Mouse (Mus musculus): ENCODE data around the gene Pink1.
A peak's percentile ranks its signal among the peaks of the same experiment; 100 is the strongest.

Pink1 gene

GRCm38 (mm10) chr4:138312105-138312504, 14.0 kb downstream of the Pink1 start:
- no peak for DNase-seq (ENCODE audit: low spot score)

DNA sequence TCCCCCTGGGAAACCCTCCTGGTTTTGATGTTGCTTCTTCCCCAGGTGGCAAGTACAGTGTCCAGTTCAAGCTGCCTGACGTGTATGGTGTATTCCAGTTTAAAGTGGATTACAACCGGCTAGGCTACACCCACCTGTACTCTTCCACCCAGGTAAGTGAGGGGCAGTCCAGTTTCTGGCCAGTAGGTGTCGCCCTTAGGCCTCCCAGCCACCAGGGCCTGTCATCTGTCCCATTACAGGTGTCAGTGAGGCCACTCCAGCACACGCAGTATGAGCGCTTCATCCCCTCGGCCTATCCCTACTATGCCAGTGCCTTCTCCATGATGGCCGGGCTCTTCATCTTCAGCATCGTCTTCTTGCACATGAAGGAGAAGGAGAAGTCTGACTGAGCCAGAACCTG, 14.5 kb downstream of the Pink1 start:
- peak; percentile 49 for DNase-seq (ENCODE audit: low spot score)

GRCm38 (mm10) chr4:138310311-138310910, 15.7 kb downstream of the Pink1 start:
- DNase-seq (ENCODE audit: low spot score), result no peak

GRCm38 (mm10) chr4:138307739-138308138, 18.4 kb downstream of the Pink1 start:
- DNase-seq (ENCODE audit: low spot score), result no peak

DNA sequence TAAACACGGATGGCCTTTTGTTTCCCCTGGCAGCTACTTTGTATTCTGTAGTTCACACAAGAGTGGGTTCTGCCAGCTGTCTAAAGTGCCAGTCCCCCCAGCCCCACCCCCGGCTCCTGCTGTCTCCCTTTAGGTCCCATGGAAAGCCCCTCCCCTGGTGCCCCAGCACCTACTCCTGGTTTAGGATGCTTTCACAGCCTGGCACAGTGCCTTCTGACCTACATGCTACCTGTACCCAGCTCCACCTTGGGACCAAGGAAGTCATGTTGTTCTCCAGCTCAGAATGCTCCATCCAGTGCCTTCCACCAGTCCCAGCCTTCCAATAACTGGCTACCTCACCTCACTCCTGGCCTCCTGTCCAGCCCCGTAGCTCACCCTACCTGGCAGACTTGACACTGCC, 19.1 kb downstream of the Pink1 start:
- no peak for DNase-seq (ENCODE audit: low spot score)

DNA sequence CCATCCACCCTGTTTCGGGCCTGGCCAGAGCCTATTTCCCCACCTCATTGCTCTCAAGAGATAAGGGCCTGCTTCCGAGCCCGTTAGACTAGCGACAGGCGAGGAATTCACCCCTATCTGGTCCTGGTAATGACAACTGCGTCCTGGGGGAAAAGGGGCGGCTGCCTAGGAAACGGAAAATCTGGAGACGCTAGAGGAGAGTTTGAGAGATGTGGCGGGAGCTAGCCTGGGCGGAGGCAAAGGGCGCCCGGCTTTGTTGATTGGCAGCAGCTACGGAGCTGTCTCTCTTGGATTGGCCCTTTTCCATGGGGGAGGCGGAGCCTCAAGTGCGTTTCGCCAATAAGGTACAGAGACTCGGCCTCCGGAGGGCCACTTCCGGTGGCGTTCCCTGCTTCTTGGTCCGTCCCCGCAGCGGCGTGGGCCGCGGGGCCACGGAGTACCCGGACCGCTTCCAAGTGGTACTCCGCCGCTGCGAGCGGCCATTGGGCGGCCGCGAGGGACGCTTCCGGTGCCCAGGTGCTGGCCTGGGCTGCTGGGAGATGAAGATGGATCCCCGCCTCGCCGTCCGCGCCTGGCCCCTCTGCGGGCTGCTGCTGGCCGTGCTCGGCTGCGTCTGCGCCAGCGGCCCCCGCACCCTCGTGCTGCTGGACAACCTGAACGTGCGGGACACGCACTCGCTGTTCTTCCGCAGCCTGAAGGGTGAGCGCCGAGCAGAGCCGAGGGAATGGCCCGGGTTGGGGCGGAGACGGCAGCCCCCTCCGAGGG, 21.6 kb downstream of the Pink1 start, which contains the start of gene Ddost:
TSS of gene Ddost (plus strand) at position 391 of the 765 bp plus-strand sequence.
- DNase-seq (ENCODE audit: low spot score), result peak; percentile 99

- DNase-seq (ENCODE audit: low spot score), result no peak
Measured at GRCm38 (mm10) chr4:138303742-138304141, 22.4 kb downstream of the Pink1 start.

- no peak for DNase-seq (ENCODE audit: low spot score)
Measured at GRCm38 (mm10) chr4:138303011-138303410, 23.1 kb downstream of the Pink1 start.

DNA sequence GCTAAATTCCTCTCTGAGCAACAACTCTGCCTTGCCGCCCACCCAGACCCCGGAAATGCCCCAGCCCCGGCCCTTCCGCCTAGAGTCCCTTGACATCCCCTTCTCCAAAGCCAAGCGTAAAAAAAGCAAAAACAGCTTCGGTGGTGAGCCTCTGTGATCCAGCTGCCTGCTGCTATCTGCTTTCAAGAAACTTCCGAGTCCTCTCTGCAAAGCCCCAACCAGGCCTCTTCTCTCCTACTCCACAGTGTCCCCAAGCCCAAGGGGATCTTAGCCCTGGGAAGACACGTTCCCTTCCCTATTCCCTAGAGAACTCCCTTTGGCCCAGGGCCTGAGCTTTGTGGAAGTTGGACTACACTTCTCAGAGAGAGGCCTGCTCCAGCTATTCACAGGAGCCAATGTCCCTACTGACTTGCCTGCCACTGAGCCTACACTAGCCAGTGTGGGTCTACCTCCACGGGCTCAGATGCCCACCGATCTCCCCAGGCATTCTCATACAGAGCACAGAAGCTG, 24.8 kb downstream of the Pink1 start:
- no peak for DNase-seq (ENCODE audit: low spot score)

DNA sequence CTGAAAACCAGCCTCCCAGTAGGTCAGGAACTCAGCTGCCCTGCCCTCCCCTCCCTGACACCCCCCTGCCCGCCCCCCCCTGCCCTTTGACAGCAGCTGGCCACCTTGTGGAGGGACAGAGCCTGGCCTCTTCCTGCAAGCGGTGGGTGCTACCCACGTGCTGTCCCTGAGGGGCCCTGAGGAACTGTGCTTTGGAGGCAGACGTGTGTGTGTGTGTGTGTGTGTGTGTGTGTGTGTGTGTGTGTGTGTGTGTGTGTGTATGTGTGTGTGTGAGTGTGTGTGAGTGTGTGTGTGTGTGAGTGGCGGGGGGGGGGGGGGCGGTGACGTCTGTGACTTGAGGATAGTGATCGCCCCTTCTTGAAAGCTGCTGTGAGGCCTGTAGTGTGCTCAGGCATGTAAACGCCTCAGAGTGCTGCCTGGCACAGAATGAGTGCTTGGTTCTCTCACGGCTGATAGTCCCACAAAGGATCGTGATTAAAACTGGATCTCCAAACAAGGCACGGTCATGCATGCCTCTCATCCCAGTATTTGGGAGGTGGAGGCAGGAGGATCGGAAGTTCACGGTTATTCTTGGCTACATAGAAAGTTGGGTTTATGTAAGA, 32.1 kb downstream of the Pink1 start:
- DNase-seq (ENCODE audit: low spot score), result no peak

- peak; percentile 5 for DNase-seq (ENCODE audit: low spot score)
Measured at GRCm38 (mm10) chr4:138293261-138293948, 32.7 kb downstream of the Pink1 start.

DNA sequence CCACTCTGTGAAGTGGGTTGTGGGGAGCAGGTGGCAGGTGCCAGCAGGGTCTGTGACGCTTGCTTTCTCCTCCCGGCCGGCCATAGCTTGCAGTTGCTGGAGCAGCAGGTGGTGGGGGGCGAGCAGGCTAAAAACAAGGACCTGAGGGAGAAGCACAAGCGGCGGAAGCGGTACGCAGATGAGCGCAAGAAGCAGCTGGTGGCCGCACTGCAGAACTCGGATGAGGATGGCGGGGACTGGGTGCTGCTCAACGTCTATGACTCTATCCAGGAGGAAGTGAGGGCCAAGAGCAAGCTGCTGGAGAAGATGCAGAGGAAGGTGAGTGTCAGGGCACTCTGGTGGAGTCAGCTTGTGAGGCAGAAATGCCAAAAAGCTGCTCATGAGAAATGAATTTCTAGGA, 34.1 kb downstream of the Pink1 start:
- DNase-seq (ENCODE audit: low spot score), result no peak

DNA sequence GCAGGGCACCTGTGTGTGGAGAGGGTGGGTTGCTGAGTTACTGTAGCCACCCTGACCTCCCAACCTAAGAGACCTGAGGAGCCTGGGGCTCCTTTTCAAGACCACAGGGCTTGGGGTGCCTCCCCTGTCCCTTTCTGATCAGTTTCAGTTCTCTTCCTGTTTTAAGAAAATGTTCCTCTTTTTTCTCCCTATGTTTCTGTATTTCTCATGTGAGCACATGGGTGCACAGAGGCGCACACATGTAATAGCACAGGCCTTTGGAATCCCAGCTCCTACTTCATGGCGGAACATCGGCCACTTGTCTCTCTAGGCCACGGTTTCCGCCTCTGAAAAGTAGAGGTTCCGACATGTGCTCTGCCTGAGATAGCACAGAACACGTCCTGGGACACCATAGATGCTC, 37.4 kb downstream of the Pink1 start:
- DNase-seq (ENCODE audit: low spot score), result no peak

DNA sequence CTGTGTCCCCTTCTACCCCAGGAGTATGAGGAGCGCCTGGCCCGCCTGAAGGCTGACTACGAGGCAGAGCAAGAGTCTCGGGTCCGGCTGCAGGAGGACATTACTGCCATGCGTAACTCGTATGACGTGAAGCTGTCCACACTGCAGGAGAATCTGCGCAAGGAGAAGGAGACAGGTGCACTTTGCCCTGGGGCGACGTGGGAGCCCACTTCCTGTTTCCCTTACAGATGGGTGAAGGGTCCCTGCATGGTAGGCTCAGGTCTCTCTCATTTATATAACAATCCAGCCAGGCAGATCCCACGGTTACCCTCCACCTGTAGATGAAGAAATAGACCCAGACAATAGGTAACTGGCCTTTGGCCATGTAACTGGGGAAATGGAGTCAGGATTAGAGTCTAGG, 39.7 kb downstream of the Pink1 start:
- no peak for DNase-seq (ENCODE audit: low spot score)

DNA sequence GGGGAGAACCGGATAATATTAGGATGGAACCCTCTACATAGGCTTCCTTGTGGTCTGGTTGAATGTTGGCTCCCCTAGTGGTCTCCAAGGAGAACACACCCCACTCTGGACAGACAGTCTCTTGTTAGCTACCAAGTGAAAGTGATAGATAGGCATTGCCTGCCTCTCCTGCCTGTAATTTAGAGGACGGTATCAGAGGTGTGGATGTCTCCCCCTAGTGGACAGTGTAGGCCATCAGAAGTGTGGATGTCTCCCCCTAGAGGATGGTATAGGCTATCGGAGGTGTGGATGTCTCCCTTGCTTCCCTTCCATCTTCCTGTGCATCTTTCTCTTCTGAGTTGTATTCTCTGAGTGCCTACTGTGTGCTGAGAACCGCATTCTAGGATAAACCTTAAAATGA, 43.3 kb downstream of the Pink1 start:
- DNase-seq (ENCODE audit: low spot score), result peak; percentile 91

GRCm38 (mm10) chr4:138278346-138278745, 47.8 kb downstream of the Pink1 start:
- DNase-seq (ENCODE audit: low spot score), result no peak

- DNase-seq (ENCODE audit: low spot score), result no peak
Measured at GRCm38 (mm10) chr4:138272011-138272997, 53.8 kb downstream of the Pink1 start.

DNA sequence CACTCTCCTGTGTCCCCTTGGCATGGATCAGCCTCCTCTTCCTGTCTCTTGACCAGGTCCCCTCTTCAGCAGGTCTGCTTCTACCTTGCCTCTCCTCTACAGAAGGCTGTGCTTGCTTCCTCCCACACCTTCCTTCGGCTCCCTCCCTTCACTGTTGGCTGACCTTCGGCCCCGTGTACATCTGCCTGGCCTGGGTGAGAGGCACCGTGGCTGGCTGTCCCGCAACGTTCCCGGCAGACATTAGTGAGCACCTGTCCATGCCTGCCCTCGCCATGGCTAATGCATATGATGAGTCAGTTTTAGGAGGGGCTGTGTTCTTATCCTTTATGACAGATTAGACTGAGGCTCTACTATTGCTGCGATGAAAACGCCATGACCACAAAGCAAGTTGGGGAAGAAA, 58.2 kb downstream of the Pink1 start:
- DNase-seq (ENCODE audit: low spot score), result no peak
